Mouse (Mus musculus) inflammation-experienced regulatory T-cells, adult 6 months (primary cell): Measurements from ENCODE around the gene Pax1. TPM values are rescaled to one million over a fixed set of nuclear protein-coding genes. Genes with fewer than 3 reads are reported as not detected.

Experiments
- ATAC-seq: one replicate; pipeline ENCODE4 v1.8.0; 2017
- polyA plus RNA-seq, 3 experiments: library from polyadenylated mRNA; unstranded; fragments of 100-300 nt; shearing (Covaris generic); gene quantifications; one replicate each; pipeline ENCODE4 v1.2.1; 2017

The Pax1 gene
- polyA plus RNA-seq: not detected

- ATAC-seq: no peak
Measured at GRCm38 (mm10) chr2:147361581-147361980, at the start of gene Pax1. TSS of gene Pax1 (plus strand) at chr2:147361925.

GRCm38 (mm10) chr2:147321036-147321435, 40.7 kb upstream of the Pax1 start:
- no peak for ATAC-seq

- ATAC-seq: no peak
Measured at GRCm38 (mm10) chr2:147325178-147325577, 36.5 kb upstream of the Pax1 start.

- no peak for ATAC-seq
Measured at GRCm38 (mm10) chr2:147332731-147333130, 29.0 kb upstream of the Pax1 start.

GRCm38 (mm10) chr2:147338729-147339128, 23.0 kb upstream of the Pax1 start:
- no peak for ATAC-seq

GRCm38 (mm10) chr2:147339796-147340195, 21.9 kb upstream of the Pax1 start:
- no peak for ATAC-seq

GRCm38 (mm10) chr2:147342198-147342597, 19.5 kb upstream of the Pax1 start:
- no peak for ATAC-seq

GRCm38 (mm10) chr2:147359716-147360115, 2.0 kb upstream of the Pax1 start:
- ATAC-seq: no peak

GRCm38 (mm10) chr2:147360401-147360800, 1.3 kb upstream of the Pax1 start:
- no peak for ATAC-seq

GRCm38 (mm10) chr2:147360856-147361255, 869 bp upstream of the Pax1 start:
- no peak for ATAC-seq

GRCm38 (mm10) chr2:147362316-147362715, 591 bp downstream of the Pax1 start:
- ATAC-seq: no peak

- ATAC-seq: no peak
Measured at GRCm38 (mm10) chr2:147363401-147364130, 1.8 kb downstream of the Pax1 start.

GRCm38 (mm10) chr2:147364198-147364597, 2.5 kb downstream of the Pax1 start:
- no peak for ATAC-seq

GRCm38 (mm10) chr2:147364982-147365907, 3.5 kb downstream of the Pax1 start:
- no peak for ATAC-seq

- ATAC-seq: no peak
Measured at GRCm38 (mm10) chr2:147365908-147366630, 4.3 kb downstream of the Pax1 start.

GRCm38 (mm10) chr2:147367246-147367820, 5.6 kb downstream of the Pax1 start:
- no peak for ATAC-seq

GRCm38 (mm10) chr2:147367911-147368591, 6.3 kb downstream of the Pax1 start:
- no peak for ATAC-seq

- no peak for ATAC-seq
Measured at GRCm38 (mm10) chr2:147369561-147369960, 7.8 kb downstream of the Pax1 start.

- ATAC-seq: no peak
Measured at GRCm38 (mm10) chr2:147370091-147370490, 8.4 kb downstream of the Pax1 start.

- ATAC-seq: no peak
Measured at GRCm38 (mm10) chr2:147371289-147371688, 9.6 kb downstream of the Pax1 start.

GRCm38 (mm10) chr2:147371840-147372239, 10.1 kb downstream of the Pax1 start:
- ATAC-seq: no peak
